Mouse (Mus musculus): ENCODE data around the gene Serping1. TPM values are rescaled to one million over a fixed set of nuclear protein-coding genes. Genes with fewer than 3 reads are reported as not detected.

Serping1 gene
- polyA plus RNA-seq (2014; fragmentation: Illumina TruSeq; extraction: RNeasy Lipid Tissue Mini Kit (QIAGEN cat#74804); ENCODE audit: low read depth, low replicate concordance), result 265 TPM

GRCm38 (mm10) chr2:84775241-84775640 lies at the start of gene Serping1:
Gene Serping1 (minus strand): TSS chr2:84775444.

GRCm38 (mm10) chr2:84822552-84822951 lies 47.3 kb upstream of the Serping1 start, which contains the start of gene Smtnl1:
Gene Smtnl1 (minus strand): TSS chr2:84822652.

GRCm38 (mm10) chr2:84798493-84798921 lies 23.3 kb upstream of the Serping1 start, which contains the start of gene Ube2l6:
Gene Ube2l6 (plus strand): TSS chr2:84798828.

GRCm38 (mm10) chr2:84743561-84743960 lies 31.7 kb downstream of the Serping1 start, which contains the start of gene Gm19426:
Gene Gm19426 (minus strand): TSS chr2:84743655.

GRCm38 (mm10) chr2:84733579-84734300 lies 41.5 kb downstream of the Serping1 start, which contains the start of gene Ypel4:
Gene Ypel4 (plus strand): TSS chr2:84734058.

GRCm38 (mm10) chr2:84727172-84727858 lies 47.9 kb downstream of the Serping1 start, which contains the start of gene Clp1:
Gene Clp1 (minus strand): TSS chr2:84727350.

Other genes starting within 250 kb of the Serping1 start
- gene Ctnnd1, start 124.7 kb downstream of the Serping1 start, polyA plus RNA-seq (2014; fragmentation: Illumina TruSeq; extraction: RNeasy Lipid Tissue Mini Kit (QIAGEN cat#74804); ENCODE audit: low read depth, low replicate concordance), result 99.4 TPM
- gene Btbd18, start 116.4 kb downstream of the Serping1 start, polyA plus RNA-seq (2014; fragmentation: Illumina TruSeq; extraction: RNeasy Lipid Tissue Mini Kit (QIAGEN cat#74804); ENCODE audit: low read depth, low replicate concordance), result not detected
- 4.8 TPM for gene Selenoh, start 104.7 kb downstream of the Serping1 start, polyA plus RNA-seq (2014; fragmentation: Illumina TruSeq; extraction: RNeasy Lipid Tissue Mini Kit (QIAGEN cat#74804); ENCODE audit: low read depth, low replicate concordance)
- not detected for gene Gm28635, start 97.4 kb downstream of the Serping1 start, polyA plus RNA-seq (2014; fragmentation: Illumina TruSeq; extraction: RNeasy Lipid Tissue Mini Kit (QIAGEN cat#74804); ENCODE audit: low read depth, low replicate concordance)
- gene Med19, start 97.0 kb downstream of the Serping1 start, polyA plus RNA-seq (2014; fragmentation: Illumina TruSeq; extraction: RNeasy Lipid Tissue Mini Kit (QIAGEN cat#74804); ENCODE audit: low read depth, low replicate concordance), result 22.4 TPM
- gene Tmx2, start 96.3 kb downstream of the Serping1 start, polyA plus RNA-seq (2014; fragmentation: Illumina TruSeq; extraction: RNeasy Lipid Tissue Mini Kit (QIAGEN cat#74804); ENCODE audit: low read depth, low replicate concordance), result 62.5 TPM
- gene Zdhhc5, start 60.3 kb downstream of the Serping1 start, polyA plus RNA-seq (2014; fragmentation: Illumina TruSeq; extraction: RNeasy Lipid Tissue Mini Kit (QIAGEN cat#74804); ENCODE audit: low read depth, low replicate concordance), result 31.2 TPM
- gene Clp1, start 48.1 kb downstream of the Serping1 start, polyA plus RNA-seq (2014; fragmentation: Illumina TruSeq; extraction: RNeasy Lipid Tissue Mini Kit (QIAGEN cat#74804); ENCODE audit: low read depth, low replicate concordance), result 19.9 TPM
- gene Ypel4, start 41.4 kb downstream of the Serping1 start, polyA plus RNA-seq (2014; fragmentation: Illumina TruSeq; extraction: RNeasy Lipid Tissue Mini Kit (QIAGEN cat#74804); ENCODE audit: low read depth, low replicate concordance), result not detected
- gene Gm19426, start 31.8 kb downstream of the Serping1 start, polyA plus RNA-seq (2014; fragmentation: Illumina TruSeq; extraction: RNeasy Lipid Tissue Mini Kit (QIAGEN cat#74804); ENCODE audit: low read depth, low replicate concordance), result not detected
- gene Ube2l6, start 23.4 kb upstream of the Serping1 start, polyA plus RNA-seq (2014; fragmentation: Illumina TruSeq; extraction: RNeasy Lipid Tissue Mini Kit (QIAGEN cat#74804); ENCODE audit: low read depth, low replicate concordance), result 55.4 TPM
- not detected for gene Smtnl1, start 47.2 kb upstream of the Serping1 start, polyA plus RNA-seq (2014; fragmentation: Illumina TruSeq; extraction: RNeasy Lipid Tissue Mini Kit (QIAGEN cat#74804); ENCODE audit: low read depth, low replicate concordance)
- 5.5 TPM for gene Timm10, start 51.6 kb upstream of the Serping1 start, polyA plus RNA-seq (2014; fragmentation: Illumina TruSeq; extraction: RNeasy Lipid Tissue Mini Kit (QIAGEN cat#74804); ENCODE audit: low read depth, low replicate concordance)
- gene Slc43a1, start 63.4 kb upstream of the Serping1 start, polyA plus RNA-seq (2014; fragmentation: Illumina TruSeq; extraction: RNeasy Lipid Tissue Mini Kit (QIAGEN cat#74804); ENCODE audit: low read depth, low replicate concordance), result 2.0 TPM
- not detected for gene Rtn4rl2, start 111.3 kb upstream of the Serping1 start, polyA plus RNA-seq (2014; fragmentation: Illumina TruSeq; extraction: RNeasy Lipid Tissue Mini Kit (QIAGEN cat#74804); ENCODE audit: low read depth, low replicate concordance)
- 23.9 TPM for gene Slc43a3, start 161.1 kb upstream of the Serping1 start, polyA plus RNA-seq (2014; fragmentation: Illumina TruSeq; extraction: RNeasy Lipid Tissue Mini Kit (QIAGEN cat#74804); ENCODE audit: low read depth, low replicate concordance)
- not detected for gene Prg2, start 205.0 kb upstream of the Serping1 start, polyA plus RNA-seq (2014; fragmentation: Illumina TruSeq; extraction: RNeasy Lipid Tissue Mini Kit (QIAGEN cat#74804); ENCODE audit: low read depth, low replicate concordance)
- gene Prg3, start 212.8 kb upstream of the Serping1 start, polyA plus RNA-seq (2014; fragmentation: Illumina TruSeq; extraction: RNeasy Lipid Tissue Mini Kit (QIAGEN cat#74804); ENCODE audit: low read depth, low replicate concordance), result not detected

All from liver, adult 10 weeks (tissue).